Mouse (Mus musculus): ENCODE results near the gene Spryd7. TPM values are rescaled to one million over a fixed set of nuclear protein-coding genes. Genes with fewer than 3 reads are reported as not detected.
"Not testable (repeated sequence)": the region's sequence is repeated elsewhere in the genome, so short reads cannot be mapped to it uniquely, and the experiment has no call there.

The Spryd7 gene
- polyA plus RNA-seq, 1 experiment from 2014 or later, result 23.1 TPM

- WGBS, result 75% methylated on average over 10 of the region's 10 CpGs
- Histone ChIP-seq H3K9me3 (replicated peaks) (no peaks in the 10 kb centered on the region), H3K27me3 (no peaks in the 10 kb centered on the region), H3K36me3 (no peaks in the 10 kb centered on the region), H3K4me3 (no peak overlapping the region), H3K4me2 (no peak overlapping the region), H3K9ac (no peak overlapping the region), H3K27ac (no peak overlapping the region), H3K4me1 (replicated peaks) (no peaks in the 10 kb centered on the region)
- no peak for ATAC-seq (replicated peaks; ENCODE audit: insufficient number of reproducible peaks, insufficient read depth, low FRiP score, low read depth)
Observed at GRCm38 (mm10) chr14:61575066-61575465, 18.4 kb upstream of the Spryd7 start.

- Histone ChIP-seq H3K9me3 (replicated peaks) (no peaks in the 10 kb centered on the region), H3K27me3 (no peaks in the 10 kb centered on the region), H3K36me3 (no peaks in the 10 kb centered on the region), H3K4me3 (no peak overlapping the region), H3K27ac (no peak overlapping the region), H3K4me1 (replicated peaks) (no peaks in the 10 kb centered on the region), H3K4me2 (no peak overlapping the region), H3K9ac (no peak overlapping the region)
- WGBS, result 68% methylated on average over 2 of the region's 2 CpGs
- ATAC-seq (replicated peaks; ENCODE audit: insufficient number of reproducible peaks, insufficient read depth, low FRiP score, low read depth), result no peak
Observed at GRCm38 (mm10) chr14:61572131-61572530, 15.4 kb upstream of the Spryd7 start.

DNA sequence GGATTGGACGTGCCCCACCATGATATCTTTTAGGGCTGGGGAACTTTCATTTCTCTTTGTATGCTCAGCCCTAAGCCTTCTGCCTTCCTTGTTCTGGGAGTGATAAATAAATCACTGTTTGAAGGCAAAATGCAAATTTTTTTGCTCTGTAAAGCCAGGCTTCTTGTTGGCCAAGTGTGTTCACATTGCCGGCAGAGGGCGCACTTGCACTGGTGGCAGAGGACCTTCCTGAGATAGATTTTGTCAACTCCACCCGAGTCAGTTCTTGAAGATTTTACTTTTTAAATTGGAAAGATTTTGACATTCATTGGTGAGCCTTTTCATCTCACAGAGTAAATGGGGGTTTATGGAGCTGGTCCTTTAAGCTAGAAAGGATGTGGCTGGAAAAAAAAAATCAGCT lies 14.7 kb upstream of the Spryd7 start:
- Histone ChIP-seq H3K9ac (no peak overlapping the region), H3K27me3 (no peaks in the 10 kb centered on the region), H3K4me3 (no peak overlapping the region), H3K36me3 (no peaks in the 10 kb centered on the region), H3K4me2 (peak overlapping the region; percentile 46), H3K4me1 (replicated peaks) (no peaks in the 10 kb centered on the region), H3K27ac (no peak overlapping the region), H3K9me3 (replicated peaks) (no peaks in the 10 kb centered on the region)
- ATAC-seq (replicated peaks; ENCODE audit: insufficient number of reproducible peaks, insufficient read depth, low FRiP score, low read depth), result no peak
- 8% methylated on average over 4 of the region's 4 CpGs for WGBS

GRCm38 (mm10) chr14:61569344-61569743 lies 12.7 kb upstream of the Spryd7 start:
- Histone ChIP-seq H3K27ac (no peak overlapping the region), H3K4me1 (replicated peaks) (no peaks in the 10 kb centered on the region), H3K36me3 (no peaks in the 10 kb centered on the region), H3K9ac (no peak overlapping the region), H3K9me3 (replicated peaks) (no peaks in the 10 kb centered on the region), H3K4me2 (no peak overlapping the region), H3K4me3 (no peak overlapping the region), H3K27me3 (no peaks in the 10 kb centered on the region)
- 64% methylated on average over 2 of the region's 2 CpGs for WGBS
- no peak for ATAC-seq (replicated peaks; ENCODE audit: insufficient number of reproducible peaks, insufficient read depth, low FRiP score, low read depth)

GRCm38 (mm10) chr14:61566211-61566610 lies 9.5 kb upstream of the Spryd7 start:
- not testable (repeated sequence) for H3K9me3 ChIP-seq (replicated peaks); H3K36me3 ChIP-seq; H3K27me3 ChIP-seq; H3K9ac ChIP-seq; H3K27ac ChIP-seq; H3K4me2 ChIP-seq; ATAC-seq (replicated peaks; ENCODE audit: insufficient number of reproducible peaks, insufficient read depth, low FRiP score, low read depth); H3K4me3 ChIP-seq; H3K4me1 ChIP-seq (replicated peaks)
- WGBS, result 69% methylated on average over 4 of the region's 4 CpGs

DNA sequence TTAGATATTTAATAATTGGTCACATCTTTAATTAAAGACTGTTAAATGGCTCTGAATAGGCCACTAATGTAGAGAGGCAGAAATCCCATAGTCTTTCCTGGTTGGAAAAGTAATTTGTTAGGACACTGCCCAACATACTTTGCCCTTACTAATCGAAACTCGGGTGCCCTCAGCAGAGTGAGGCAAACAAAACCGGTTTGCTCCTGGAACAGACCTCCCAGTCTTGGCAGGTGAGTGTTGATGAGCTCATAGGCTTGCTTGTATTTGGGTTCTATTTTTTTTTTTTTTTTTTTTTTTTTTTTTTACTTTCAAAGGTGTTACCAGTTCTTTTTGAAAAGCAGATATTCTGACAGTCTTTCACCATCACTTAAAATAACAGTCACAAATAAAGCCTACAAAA lies 3.2 kb upstream of the Spryd7 start:
- no peak for ATAC-seq (replicated peaks; ENCODE audit: insufficient number of reproducible peaks, insufficient read depth, low FRiP score, low read depth)

DNA sequence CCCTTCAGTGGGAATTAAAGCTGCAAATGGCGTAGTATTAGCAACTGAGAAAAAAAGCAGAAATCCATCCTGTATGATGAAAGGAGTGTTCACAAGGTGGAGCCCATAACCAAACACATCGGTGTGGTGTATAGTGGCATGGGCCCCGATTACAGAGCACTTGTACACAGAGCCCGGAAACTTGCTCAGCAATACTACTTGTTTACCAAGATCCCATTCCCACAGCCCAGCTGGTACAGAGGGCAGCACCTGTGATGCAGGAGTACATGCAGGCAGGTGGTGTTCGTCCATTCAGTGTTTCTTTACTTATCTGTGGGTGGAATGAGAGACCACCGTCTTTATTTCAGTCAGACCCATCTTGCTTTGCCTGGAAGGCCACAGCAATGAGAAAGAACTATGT lies 2.2 kb upstream of the Spryd7 start:
- 81% methylated on average over 6 of the region's 6 CpGs for WGBS
- H3K9me3 ChIP-seq (replicated peaks), result peaks cover 4% of the 10 kb centered on the region; the same call in 1 of the 2 replicates

More for the DNA sequence above, 3.2 kb upstream of the Spryd7 start:
- WGBS, result 63% methylated on average over 3 of the region's 3 CpGs
- Histone ChIP-seq H3K4me2 (no peak overlapping the region), H3K4me1 (replicated peaks) (peaks cover 7% of the 10 kb centered on the region; the same call in 1 of the 2 replicates), H3K36me3 (no peaks in the 10 kb centered on the region), H3K9ac (no peak overlapping the region), H3K27me3 (peaks cover 3% of the 10 kb centered on the region; the same call in 1 of the 2 replicates), H3K4me3 (no peak overlapping the region), H3K27ac (no peak overlapping the region), H3K9me3 (replicated peaks) (peaks cover 4% of the 10 kb centered on the region; the same call in 1 of the 2 replicates)

DNA sequence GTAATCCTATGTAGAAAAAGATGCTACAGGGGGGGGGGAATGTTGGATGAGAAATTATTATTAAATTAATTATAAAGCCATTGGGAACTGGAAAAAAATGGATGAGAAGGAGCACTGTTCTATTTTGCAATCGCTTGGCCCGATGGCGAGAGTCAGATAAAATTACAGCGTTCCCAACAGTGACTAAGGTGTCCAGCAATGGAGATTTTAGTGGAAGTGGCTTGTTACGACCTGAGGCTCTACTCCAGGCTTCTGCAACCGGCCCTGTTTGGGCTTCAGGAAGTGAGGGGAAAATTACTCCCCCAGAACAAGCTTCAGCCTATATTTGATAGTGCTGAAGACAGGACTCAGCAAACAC lies 776 bp downstream of the Spryd7 start:
- Histone ChIP-seq H3K27ac (peak overlapping the region; percentile 80), H3K9ac (peak overlapping the region; percentile 59), H3K4me2 (peak overlapping the region; percentile 92), H3K4me1 (replicated peaks) (peaks cover 7% of the 10 kb centered on the region), H3K36me3 (no peaks in the 10 kb centered on the region), H3K9me3 (replicated peaks) (no peaks in the 10 kb centered on the region), H3K27me3 (peaks cover 3% of the 10 kb centered on the region; the same call in 1 of the 2 replicates), H3K4me3 (peak overlapping the region; percentile 65)
- 6% methylated on average over 6 of the region's 6 CpGs for WGBS
- no peak for ATAC-seq (replicated peaks; ENCODE audit: insufficient number of reproducible peaks, insufficient read depth, low FRiP score, low read depth)

More for the DNA sequence above, 2.2 kb upstream of the Spryd7 start:
- H3K27me3 ChIP-seq, result peaks cover 3% of the 10 kb centered on the region; the same call in 1 of the 2 replicates
- H3K4me1 ChIP-seq (replicated peaks), result peaks cover 7% of the 10 kb centered on the region
- H3K4me2 ChIP-seq, result no peak overlapping the region
- no peak overlapping the region for H3K27ac ChIP-seq
- no peak for ATAC-seq (replicated peaks; ENCODE audit: insufficient number of reproducible peaks, insufficient read depth, low FRiP score, low read depth)
- H3K4me3 ChIP-seq, result no peak overlapping the region
- no peaks in the 10 kb centered on the region for H3K36me3 ChIP-seq
- no peak overlapping the region for H3K9ac ChIP-seq

GRCm38 (mm10) chr14:61548614-61549013 lies 8.1 kb downstream of the Spryd7 start:
- H3K27me3 ChIP-seq, result no peaks in the 10 kb centered on the region
- no peaks in the 10 kb centered on the region for H3K36me3 ChIP-seq
- H3K9me3 ChIP-seq (replicated peaks), result no peaks in the 10 kb centered on the region
- no peaks in the 10 kb centered on the region for H3K4me1 ChIP-seq (replicated peaks)
- no peak overlapping the region for H3K9ac ChIP-seq
- ATAC-seq (replicated peaks; ENCODE audit: insufficient number of reproducible peaks, insufficient read depth, low FRiP score, low read depth), result no peak
- H3K4me3 ChIP-seq, result no peak overlapping the region
- H3K27ac ChIP-seq, result no peak overlapping the region
- H3K4me2 ChIP-seq, result no peak overlapping the region
- 69% methylated on average over 1 of the region's 1 CpGs for WGBS

GRCm38 (mm10) chr14:61537772-61538171 lies 18.9 kb downstream of the Spryd7 start:
- not testable (repeated sequence) for ATAC-seq (replicated peaks; ENCODE audit: insufficient number of reproducible peaks, insufficient read depth, low FRiP score, low read depth); H3K27ac ChIP-seq; H3K9ac ChIP-seq; H3K4me2 ChIP-seq; H3K4me1 ChIP-seq (replicated peaks); H3K4me3 ChIP-seq; H3K9me3 ChIP-seq (replicated peaks); H3K27me3 ChIP-seq
- 85% methylated on average over 10 of the region's 11 CpGs for WGBS
- peaks cover 11% of the 10 kb centered on the region for H3K36me3 ChIP-seq

- Histone ChIP-seq H3K4me2 (no peak overlapping the region), H3K36me3 (peaks cover 11% of the 10 kb centered on the region), H3K4me1 (replicated peaks) (no peaks in the 10 kb centered on the region), H3K9me3 (replicated peaks) (no peaks in the 10 kb centered on the region), H3K9ac (no peak overlapping the region), H3K27ac (no peak overlapping the region), H3K4me3 (no peak overlapping the region), H3K27me3 (no peaks in the 10 kb centered on the region)
- WGBS, result 78% methylated on average over 5 of the region's 5 CpGs
- no peak for ATAC-seq (replicated peaks; ENCODE audit: insufficient number of reproducible peaks, insufficient read depth, low FRiP score, low read depth)
Observed at GRCm38 (mm10) chr14:61536631-61537264, 19.9 kb downstream of the Spryd7 start.

GRCm38 (mm10) chr14:61535811-61536210 lies 20.9 kb downstream of the Spryd7 start:
- 0 out of 2 replicates have a peak, but pooled peaks cover 6% of the 10 kb centered on the region for H3K4me1 ChIP-seq (replicated peaks)
- peaks cover 11% of the 10 kb centered on the region for H3K36me3 ChIP-seq
- no peak for ATAC-seq (replicated peaks; ENCODE audit: insufficient number of reproducible peaks, insufficient read depth, low FRiP score, low read depth)
- H3K27me3 ChIP-seq, result no peaks in the 10 kb centered on the region
- H3K27ac ChIP-seq, result no peak overlapping the region
- no peaks in the 10 kb centered on the region for H3K9me3 ChIP-seq (replicated peaks)
- no peak overlapping the region for H3K4me3 ChIP-seq
- no peak overlapping the region for H3K4me2 ChIP-seq
- H3K9ac ChIP-seq, result no peak overlapping the region
- WGBS, result 84% methylated on average over 3 of the region's 3 CpGs
